Mouse (Mus musculus) CH12.LX (cell line): ENCODE results near the gene Speg.

Experiments used
- CHD2 ChIP-seq: IDR thresholded peaks from 2 replicates; pipeline ENCODE4 v1.6.1; 2011; ENCODE audit warnings: low read length, improper control_type of control experiment
- CTCF ChIP-seq, 2 experiments: IDR thresholded peaks in 1 of 2; conservative IDR thresholded peaks in 1 of 2; 2 replicates each; pipeline ENCODE4 v1.5.1; 2011 to 2012; ENCODE audit warnings: low read depth in 2 of 2, low read length in 2 of 2, improper control_type of control experiment in 1 of 2, inconsistent platforms in 1 of 2, mild to moderate bottlenecking in 1 of 2, moderate library complexity in 1 of 2
- ELF1 ChIP-seq: IDR thresholded peaks from 2 replicates; pipeline ENCODE4 v1.6.1; 2014; ENCODE audit warnings: low read depth, mild to moderate bottlenecking, inconsistent platforms, low read length, improper control_type of control experiment
- EP300 ChIP-seq: IDR thresholded peaks from 2 replicates; pipeline ENCODE4 v1.6.1; 2011; ENCODE audit warnings: low read length, improper control_type of control experiment
- MAFK ChIP-seq: IDR thresholded peaks from 2 replicates; pipeline ENCODE4 v1.6.1; 2011; ENCODE audit warnings: low read length, improper control_type of control experiment; ENCODE audit not compliant: insufficient replicate concordance
- MAX ChIP-seq: IDR thresholded peaks from 2 replicates; pipeline ENCODE4 v1.6.1; 2011; ENCODE audit warnings: low read length, improper control_type of control experiment
- MXI1 ChIP-seq: IDR thresholded peaks from 2 replicates; pipeline ENCODE4 v1.6.1; 2011; ENCODE audit warnings: mild to moderate bottlenecking, low read depth, low read length, improper control_type of control experiment
- POLR2A ChIP-seq: IDR thresholded peaks from 2 replicates; pipeline ENCODE4 v1.6.1; 2011; ENCODE audit warnings: low read depth, mild to moderate bottlenecking, improper control_type of control experiment, low read length

DNA sequence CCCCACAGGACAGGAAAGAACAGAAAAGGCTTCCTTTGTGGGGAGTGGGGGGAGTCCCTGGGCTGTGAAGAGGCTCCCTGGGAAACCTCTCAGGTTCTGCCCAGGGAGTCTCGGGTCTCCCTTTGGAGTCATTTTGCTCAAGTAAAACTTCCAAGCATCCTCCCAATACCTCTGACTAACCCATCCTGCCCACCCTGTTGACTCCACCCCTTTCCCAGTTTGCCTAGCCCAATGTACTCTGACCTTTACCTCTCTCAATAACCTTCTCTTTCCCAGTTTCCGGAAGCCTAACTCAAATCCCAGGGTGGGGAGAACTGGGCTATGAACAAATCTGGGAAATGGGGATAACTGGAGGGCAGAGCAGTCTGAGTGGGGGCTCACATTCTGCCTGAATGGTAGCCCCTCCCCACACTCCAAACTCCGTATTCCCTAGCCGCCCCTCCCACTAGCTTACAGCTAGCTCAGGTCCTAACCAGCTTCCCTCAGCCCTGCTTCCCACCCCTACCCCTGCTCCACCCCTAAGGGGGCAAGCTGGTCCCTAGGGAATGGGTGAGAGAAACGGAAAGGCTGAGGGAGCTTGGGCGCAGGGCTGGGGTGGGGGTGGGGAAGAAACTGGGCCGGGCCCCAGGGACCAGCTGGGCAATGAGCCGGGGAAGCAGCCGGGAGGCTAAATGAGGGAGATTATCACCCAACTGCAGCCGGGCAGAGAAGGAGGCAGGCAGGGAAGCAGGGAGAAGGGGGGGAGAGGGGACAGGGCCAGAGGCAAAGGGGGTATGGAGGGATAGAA, 72.4 kb downstream of the Speg start:
- TF ChIP-seq POLR2A (no peak), MAFK (no peak), EP300 (no peak), ELF1 (no peak), CHD2 (no peak), CTCF (conservative IDR thresholded peaks at IDR 0.05 in 1 of 2, IDR thresholded peaks at IDR 0.05 in 1 of 2; ENCODE audit: low read depth in 2 of 2, low read length in 2 of 2) (no peak), MAX (no peak), MXI1 (no peak)
